Mouse (Mus musculus) hindbrain, embryonic 16.5 days (tissue): ENCODE data around the gene Gm28102. TPM values are rescaled to one million over a fixed set of nuclear protein-coding genes. Genes with fewer than 3 reads are reported as not detected.
"Not testable (repeated sequence)": the region's sequence is repeated elsewhere in the genome, so short reads cannot be mapped to it uniquely, and the experiment has no call there.

Experiments
- ATAC-seq: fragments of 200-750 bp; cut with Nextera tagmentation; 2 replicates; pipeline ENCODE4 v1.8.0; 2017; ENCODE audit warnings: moderate TSS enrichment, moderate library complexity
- H3K27ac ChIP-seq: fragments of 300-500 bp; sonication (generic); 2 replicates; pipeline ENCODE4 v1.5.1; 2014; ENCODE audit warnings: low read depth, mild to moderate bottlenecking, control low read depth, low read length, moderate library complexity
- H3K27me3 ChIP-seq: fragments of 300-500 bp; sonication (generic); replicated peaks from 2 replicates; pipeline ENCODE4 v1.6.1; 2014; ENCODE audit warnings: low read length; ENCODE audit not compliant: control insufficient read depth, insufficient read depth
- H3K36me3 ChIP-seq: fragments of 300-500 bp; sonication (generic); 2 replicates; pipeline ENCODE4 v1.6.1; 2014; ENCODE audit warnings: mild to moderate bottlenecking, low read length, moderate library complexity, mixed read lengths; ENCODE audit not compliant: control insufficient read depth, insufficient read depth
- H3K4me1 ChIP-seq: fragments of 300-500 bp; sonication (generic); 2 replicates; pipeline ENCODE4 v1.6.1; 2014; ENCODE audit warnings: low read depth, low read length; ENCODE audit not compliant: control insufficient read depth, insufficient read depth
- H3K4me2 ChIP-seq: fragments of 300-500 bp; sonication (generic); 2 replicates; pipeline ENCODE4 v1.6.1; 2014; ENCODE audit warnings: mild to moderate bottlenecking, low read length, control low read depth, moderate library complexity
- H3K4me3 ChIP-seq: fragments of 300-500 bp; sonication (generic); 2 replicates; pipeline ENCODE4 v1.5.1; 2014; ENCODE audit warnings: mild to moderate bottlenecking, low read length, control low read depth, moderate library complexity
- H3K9ac ChIP-seq: fragments of 300-500 bp; sonication (generic); 2 replicates; pipeline ENCODE4 v1.6.1; 2014; ENCODE audit warnings: low read depth, mild to moderate bottlenecking, control low read depth, low read length, moderate library complexity
- H3K9me3 ChIP-seq: fragments of 300-500 bp; sonication (generic); 2 replicates; pipeline ENCODE4 v1.6.1; 2014; ENCODE audit warnings: mild to moderate bottlenecking, low read length, moderate library complexity; ENCODE audit not compliant: control insufficient read depth
- WGBS: fragments of 180-500 bp; shearing (Covaris S2); extraction: QIAGEN DNeasy Blood & Tissue Kit; methylation state at CpG from one replicate; pipeline ENCODE4 v1.1.7; 2014; 5-methylcytosine and 5-hydroxymethylcytosine counted together
- polyA plus RNA-seq: library from polyadenylated mRNA; unstranded; fragments of >200 nt; fragmentation: Nextera tagmentation; extraction: Ambion mirVana; gene quantifications from 2 replicates; pipeline ENCODE4 v1.2.1, GENCODE M21; 2015

Gm28102 gene
- not detected in 2 replicates for polyA plus RNA-seq

- H3K27ac ChIP-seq, H3K4me3 ChIP-seq, H3K9me3 ChIP-seq, H3K9ac ChIP-seq, H3K27me3 ChIP-seq, ATAC-seq, H3K4me1 ChIP-seq, H3K36me3 ChIP-seq, H3K4me2 ChIP-seq: not testable (repeated sequence)
- 67% methylated on average over 1 of the region's 7 CpGs for WGBS
Observed at GRCm38 (mm10) chrY:88053015-88053414, at the start of gene Gm28102. TSS of gene Gm28102 (plus strand) at chrY:88053315.
